Mouse (Mus musculus) CH12.LX (cell line): ENCODE data around the gene Dlx2. TPM values are rescaled to one million over a fixed set of nuclear protein-coding genes. Genes with fewer than 3 reads are reported as not detected.
A peak's percentile ranks its signal among the peaks of the same experiment; 100 is the strongest.

ENCODE experiments used
- DNase-seq: peaks from one replicate; pipeline ENCODE4 v3.0.0-alpha.2; 2013; ENCODE audit errors: extremely low read depth
- H3K27ac ChIP-seq: 2 replicates; pipeline ENCODE4 v1.5.1; 2012; ENCODE audit warnings: low read depth, mild to moderate bottlenecking, control low read depth, moderate library complexity; ENCODE audit not compliant: insufficient read depth
- H3K27me3 ChIP-seq: replicated peaks from 2 replicates; pipeline ENCODE3; 2012; ENCODE audit warnings: inconsistent platforms
- H3K36me3 ChIP-seq, 2 experiments: replicated peaks in 1 of 2; 2 replicates each; pipeline versions ENCODE3 to v1.6.1; 2012; ENCODE audit warnings: inconsistent platforms in 1 of 2, low read length in 1 of 2, mild to moderate bottlenecking in 1 of 2, mixed read lengths in 1 of 2, moderate library complexity in 1 of 2; ENCODE audit not compliant: control insufficient read depth in 1 of 2, insufficient read depth in 1 of 2
- H3K4me1 ChIP-seq, 2 experiments: 2 replicates each; pipeline ENCODE4 v1.6.1; 2012; ENCODE audit warnings: inconsistent platforms in 1 of 2, moderate library complexity in 1 of 2; ENCODE audit not compliant: insufficient read depth in 2 of 2, control insufficient read depth in 1 of 2
- H3K4me2 ChIP-seq: 2 replicates; pipeline ENCODE4 v1.6.1; 2012; ENCODE audit warnings: low read depth, mild to moderate bottlenecking, control low read depth; ENCODE audit not compliant: poor library complexity, insufficient read depth, severe bottlenecking
- H3K4me3 ChIP-seq, 3 experiments: fragments of 150-350 bp in 1 of 3; sonication (generic) in 1 of 3; replicated peaks in 1 of 3; 2 replicates each; pipeline versions ENCODE3 to v1.5.1; 2011 to 2012; ENCODE audit warnings: low read depth in 2 of 3, low read length in 2 of 3, mild to moderate bottlenecking in 2 of 3, moderate library complexity in 2 of 3, control low read depth in 1 of 3, improper control_type of control experiment in 1 of 3, inconsistent platforms in 1 of 3, mixed read lengths in 1 of 3; ENCODE audit not compliant: poor library complexity in 1 of 3
- H3K79me2 ChIP-seq: replicated peaks from 2 replicates; pipeline ENCODE4 v1.6.1; 2012; ENCODE audit warnings: mild to moderate bottlenecking, moderate library complexity; ENCODE audit not compliant: control insufficient read depth, poor library complexity, insufficient read depth, severe bottlenecking; ENCODE audit errors: extremely low read depth
- H3K9ac ChIP-seq: 2 replicates; pipeline ENCODE4 v1.6.1; 2012; ENCODE audit warnings: low read depth, mild to moderate bottlenecking, control low read depth, moderate library complexity; ENCODE audit not compliant: insufficient read depth
- H3K9me3 ChIP-seq: replicated peaks from 2 replicates; pipeline ENCODE3; 2012; ENCODE audit warnings: low read length, inconsistent platforms, mixed read lengths
- CHD1 ChIP-seq: IDR thresholded peaks from 2 replicates; pipeline ENCODE4 v1.6.1; 2012; ENCODE audit warnings: low read depth, low read length, improper control_type of control experiment, inconsistent platforms
- CHD2 ChIP-seq: IDR thresholded peaks from 2 replicates; pipeline ENCODE4 v1.6.1; 2011; ENCODE audit warnings: low read length, improper control_type of control experiment
- CTCF ChIP-seq, 2 experiments: IDR thresholded peaks in 1 of 2; conservative IDR thresholded peaks in 1 of 2; 2 replicates each; pipeline ENCODE4 v1.5.1; 2011 to 2012; ENCODE audit warnings: low read depth in 2 of 2, low read length in 2 of 2, improper control_type of control experiment in 1 of 2, inconsistent platforms in 1 of 2, mild to moderate bottlenecking in 1 of 2, moderate library complexity in 1 of 2
- E2F4 ChIP-seq: IDR thresholded peaks from 2 replicates; pipeline ENCODE4 v1.6.1; 2011; ENCODE audit warnings: low read depth, low read length, improper control_type of control experiment; ENCODE audit not compliant: insufficient replicate concordance
- ELF1 ChIP-seq: IDR thresholded peaks from 2 replicates; pipeline ENCODE4 v1.6.1; 2014; ENCODE audit warnings: low read depth, mild to moderate bottlenecking, inconsistent platforms, low read length, improper control_type of control experiment
- ETS1 ChIP-seq: conservative IDR thresholded peaks from 2 replicates; pipeline ENCODE4 v1.6.1; 2012; ENCODE audit warnings: low read depth, mild to moderate bottlenecking, inconsistent platforms, low read length, improper control_type of control experiment, moderate library complexity
- HCFC1 ChIP-seq: IDR thresholded peaks from 2 replicates; pipeline ENCODE4 v1.6.1; 2012; ENCODE audit warnings: low read depth, mild to moderate bottlenecking, inconsistent platforms, low read length, improper control_type of control experiment
- JUN ChIP-seq: IDR thresholded peaks from 2 replicates; pipeline ENCODE4 v1.6.1; 2011; ENCODE audit warnings: low read depth, mild to moderate bottlenecking, low read length, improper control_type of control experiment, moderate library complexity; ENCODE audit not compliant: insufficient read depth
- KAT2A ChIP-seq: IDR thresholded peaks from 2 replicates; pipeline ENCODE4 v1.6.1; 2012; ENCODE audit warnings: low read length, improper control_type of control experiment, inconsistent platforms; ENCODE audit not compliant: insufficient replicate concordance
- MAFK ChIP-seq: IDR thresholded peaks from 2 replicates; pipeline ENCODE4 v1.6.1; 2011; ENCODE audit warnings: low read length, improper control_type of control experiment; ENCODE audit not compliant: insufficient replicate concordance
- MAX ChIP-seq: IDR thresholded peaks from 2 replicates; pipeline ENCODE4 v1.6.1; 2011; ENCODE audit warnings: low read length, improper control_type of control experiment
- MAZ ChIP-seq: IDR thresholded peaks from 2 replicates; pipeline ENCODE4 v1.6.1; 2012; ENCODE audit warnings: low read depth, mild to moderate bottlenecking, inconsistent platforms, low read length, improper control_type of control experiment, moderate library complexity
- MEF2A ChIP-seq: IDR thresholded peaks from 2 replicates; pipeline ENCODE4 v1.6.1; 2014; ENCODE audit warnings: low read depth, mild to moderate bottlenecking, inconsistent platforms, low read length, improper control_type of control experiment, borderline replicate concordance
- MXI1 ChIP-seq: IDR thresholded peaks from 2 replicates; pipeline ENCODE4 v1.6.1; 2011; ENCODE audit warnings: mild to moderate bottlenecking, low read depth, low read length, improper control_type of control experiment
- NRF1 ChIP-seq: IDR thresholded peaks from 2 replicates; pipeline ENCODE4 v1.6.1; 2014; ENCODE audit warnings: low read depth, mild to moderate bottlenecking, inconsistent platforms, low read length, improper control_type of control experiment, moderate library complexity
- PAX5 ChIP-seq: IDR thresholded peaks from 2 replicates; pipeline ENCODE4 v1.6.1; 2012; ENCODE audit warnings: low read length, inconsistent platforms, mixed read lengths
- POLR2A ChIP-seq: IDR thresholded peaks from 2 replicates; pipeline ENCODE4 v1.6.1; 2011; ENCODE audit warnings: low read depth, mild to moderate bottlenecking, improper control_type of control experiment, low read length
- RAD21 ChIP-seq: IDR thresholded peaks from 2 replicates; pipeline ENCODE4 v1.6.1; 2011; ENCODE audit warnings: low read depth, mild to moderate bottlenecking, low read length, improper control_type of control experiment, moderate library complexity
- SIN3A ChIP-seq: IDR thresholded peaks from 2 replicates; pipeline ENCODE4 v1.6.1; 2012; ENCODE audit warnings: low read length, improper control_type of control experiment, inconsistent platforms
- SMC3 ChIP-seq: IDR thresholded peaks from 2 replicates; pipeline ENCODE4 v1.6.1; 2011; ENCODE audit warnings: low read depth, low read length, improper control_type of control experiment
- USF1 ChIP-seq: IDR thresholded peaks from 2 replicates; pipeline ENCODE4 v1.6.1; 2014; ENCODE audit warnings: low read depth, mild to moderate bottlenecking, inconsistent platforms, low read length, improper control_type of control experiment
- ZC3H11A ChIP-seq: IDR thresholded peaks from 2 replicates; pipeline ENCODE4 v1.6.1; 2012; ENCODE audit warnings: low read depth, mild to moderate bottlenecking, inconsistent platforms, low read length, improper control_type of control experiment
- ZKSCAN1 ChIP-seq: IDR thresholded peaks from 2 replicates; pipeline ENCODE4 v1.6.1; 2012; ENCODE audit warnings: low read depth, inconsistent platforms, low read length, improper control_type of control experiment, borderline replicate concordance
- ZMIZ1 ChIP-seq: IDR thresholded peaks from 2 replicates; pipeline ENCODE4 v1.6.1; 2012; ENCODE audit warnings: low read depth, mild to moderate bottlenecking, inconsistent platforms, low read length, improper control_type of control experiment
- ZNF384 ChIP-seq: IDR thresholded peaks from 2 replicates; pipeline ENCODE4 v1.6.1; 2012; ENCODE audit warnings: low read depth, low read length, improper control_type of control experiment, inconsistent platforms
- dilution Hi-C: fragments of 300-500 bp; cut with MboI; formaldehyde crosslinking; loops from 2 replicates; pipeline ENCODE4 v1.14.3; 2020; ENCODE audit warnings: low sequenced_read_pairs; ENCODE audit not compliant: extremely low pct_unique_long_range_greater_than_20kb, extremely low pct_ligation_motif_present
- in situ Hi-C: fragments of 300-500 bp; cut with MboI; formaldehyde crosslinking; loops from 3 replicates; pipeline ENCODE4 v1.14.3; 2019; ENCODE audit warnings: low sequenced_read_pairs, low pct_ligation_motif_present, low pct_unique_long_range_greater_than_20kb, mixed read lengths
- polyA plus RNA-seq: library from polyadenylated mRNA; unstranded; fragments of >175 nt; gene quantifications from 2 replicates; pipeline ENCODE4 v1.2.1, GENCODE M21; 2012; ENCODE audit warnings: low read depth; ENCODE audit not compliant: insufficient read length
- total RNA-seq, 2 experiments: library from RNA; depleted of rRNA; stranded (reverse); fragments of 300-350 nt in 1 of 2; fragments of >200 nt in 1 of 2; gene quantifications; 2 replicates each; pipeline ENCODE4 v1.2.3; 2012 to 2014

Dlx2 gene
- total and polyA plus RNA-seq, 3 experiments: not detected

GRCm38 (mm10) chr2:71547829-71548228, 1.3 kb upstream of the Dlx2 start:
- no peak overlapping the region for H3K4me2 ChIP-seq
- H3K9ac ChIP-seq: no peak overlapping the region
- H3K4me3 ChIP-seq: no peak overlapping the region
- peaks cover 0 to 7% of the 10 kb centered on the region in 2 experiments; a peak in 2 of 4 replicates for H3K4me1 ChIP-seq
- H3K9me3 ChIP-seq: peaks cover 31% of the 10 kb centered on the region
- H3K27ac ChIP-seq: no peak overlapping the region
- dilution Hi-C loops: no loop called here
- peaks cover 2% of the 10 kb centered on the region for H3K27me3 ChIP-seq
- in situ Hi-C loops: loop anchor here (25.0 kb wide), 1 partner anchor 261 kb away; no protein-coding TSS in a partner anchor
- TF ChIP-seq RAD21 (peak; percentile 72), CTCF (conservative IDR thresholded peaks at IDR 0.05 in 1 of 2, IDR thresholded peaks at IDR 0.05 in 1 of 2; ENCODE audit: low read depth in 2 of 2, low read length in 2 of 2) (peak; percentile 4 to 80; a peak in 2 of 4 replicates), ETS1 (no peak), ZC3H11A (peak; percentile 23; the same call in 1 of the 2 replicates), SMC3 (peak; percentile 85), CHD1 (no peak), POLR2A (no peak), USF1 (no peak), MXI1 (no peak), ZNF384 (no peak)
- no peaks in the 10 kb centered on the region for H3K79me2 ChIP-seq
- no peaks in the 10 kb centered on the region for H3K36me3 ChIP-seq
- DNase-seq: peak; percentile 57

DNA sequence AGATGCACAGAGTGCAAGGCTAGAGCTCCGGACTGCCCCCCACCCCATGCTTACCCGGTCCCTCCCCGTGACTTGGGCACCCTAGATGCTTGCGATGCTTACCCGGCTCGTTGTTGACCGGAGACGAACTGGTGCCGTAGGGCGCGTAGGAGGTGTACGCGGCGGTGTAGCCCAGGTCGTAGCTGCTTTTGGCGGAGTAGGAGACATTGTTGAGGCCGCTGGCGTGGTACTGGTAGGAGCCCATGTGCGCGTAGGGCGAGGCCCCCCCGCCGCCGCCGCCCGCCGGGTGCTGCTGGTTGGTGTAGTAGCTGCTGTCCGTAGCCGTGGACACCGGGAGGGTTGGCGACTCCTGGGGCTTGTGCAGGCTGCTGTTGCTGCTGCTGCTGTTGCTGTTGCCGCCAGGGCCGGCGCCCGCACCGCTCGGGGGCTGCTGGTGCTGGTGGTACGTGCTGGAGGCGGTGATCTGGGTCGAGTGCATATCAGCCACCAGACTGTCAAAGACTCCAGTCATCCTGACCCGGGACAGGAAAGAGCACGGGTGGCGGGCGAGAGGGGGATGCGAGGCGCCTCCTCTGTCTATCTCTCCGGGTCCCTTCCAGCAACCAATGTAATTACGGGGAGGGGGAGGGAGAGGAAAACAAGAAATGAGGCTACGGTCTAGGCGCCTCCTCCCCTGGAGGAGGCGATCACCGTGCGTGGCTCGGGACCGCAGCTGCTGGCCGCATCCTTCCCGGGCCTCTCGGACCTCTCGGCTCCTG, 493 bp downstream of the Dlx2 start:
- no peak for DNase-seq
- no peak overlapping the region for H3K4me3 ChIP-seq
- dilution Hi-C loops: no loop called here

DNA sequence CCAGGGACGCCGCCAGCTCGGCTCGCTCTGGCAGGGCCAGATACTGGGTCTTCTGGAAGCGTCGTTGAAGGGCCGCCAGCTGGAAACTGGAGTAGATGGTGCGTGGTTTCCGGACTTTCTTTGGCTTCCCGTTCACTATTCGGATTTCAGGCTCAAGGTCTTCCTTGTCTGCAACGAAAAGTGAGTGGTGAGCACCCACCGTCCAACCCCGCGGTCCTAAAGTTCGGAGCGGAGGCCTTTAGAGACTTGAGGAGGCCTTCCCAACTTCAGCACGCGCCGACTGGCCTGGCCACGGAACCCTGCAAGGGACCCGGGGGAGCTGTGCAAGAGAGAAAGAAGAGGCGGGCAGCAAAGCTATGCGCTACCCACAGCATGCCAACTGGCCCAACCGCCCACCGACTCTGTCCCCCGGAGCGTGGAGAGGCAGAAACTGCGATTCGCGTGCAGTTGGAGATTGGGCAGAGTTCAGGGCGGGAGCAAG, 1.1 kb downstream of the Dlx2 start:
- no peak overlapping the region for H3K4me3 ChIP-seq
- dilution Hi-C loops: no loop called here
- H3K4me1 ChIP-seq: peaks cover 0 to 5% of the 10 kb centered on the region in 2 experiments; a peak in 2 of 4 replicates
- H3K27me3 ChIP-seq: no peaks in the 10 kb centered on the region
- DNase-seq: no peak
- in situ Hi-C loops: loop anchor here (25.0 kb wide), 1 partner anchor 258 kb away; no protein-coding TSS in a partner anchor
- no peaks in the 10 kb centered on the region for H3K36me3 ChIP-seq
- no peak overlapping the region for H3K4me2 ChIP-seq
- H3K79me2 ChIP-seq: no peaks in the 10 kb centered on the region
- H3K9me3 ChIP-seq: peaks cover 31% of the 10 kb centered on the region
- no peak overlapping the region for H3K9ac ChIP-seq
- H3K27ac ChIP-seq: no peak overlapping the region
- TF ChIP-seq JUN (no peak), SMC3 (no peak), CHD2 (no peak), MEF2A (no peak), MAX (no peak), CHD1 (no peak), KAT2A (no peak), ETS1 (no peak), HCFC1 (no peak), ZNF384 (no peak), USF1 (no peak), PAX5 (no peak), ZMIZ1 (no peak), ZKSCAN1 (no peak), SIN3A (no peak), ELF1 (no peak), POLR2A (no peak), MXI1 (no peak)

More for the DNA sequence above, 493 bp downstream of the Dlx2 start:
- TF ChIP-seq NRF1 (no peak), CHD2 (no peak), POLR2A (no peak), MAZ (no peak), E2F4 (no peak), MAFK (no peak)
- H3K9me3 ChIP-seq: peaks cover 31% of the 10 kb centered on the region
- no peaks in the 10 kb centered on the region for H3K27me3 ChIP-seq
- H3K4me1 ChIP-seq: peaks cover 0 to 7% of the 10 kb centered on the region in 2 experiments; a peak in 2 of 4 replicates
- no peak overlapping the region for H3K9ac ChIP-seq
- no peaks in the 10 kb centered on the region for H3K36me3 ChIP-seq
- in situ Hi-C loops: loop anchor here (25.0 kb wide), 1 partner anchor 259 kb away; no protein-coding TSS in a partner anchor
- H3K27ac ChIP-seq: no peak overlapping the region
- H3K79me2 ChIP-seq: no peaks in the 10 kb centered on the region
- H3K4me2 ChIP-seq: no peak overlapping the region
